Mouse (Mus musculus): ENCODE results near the gene Ak2.

DNA sequence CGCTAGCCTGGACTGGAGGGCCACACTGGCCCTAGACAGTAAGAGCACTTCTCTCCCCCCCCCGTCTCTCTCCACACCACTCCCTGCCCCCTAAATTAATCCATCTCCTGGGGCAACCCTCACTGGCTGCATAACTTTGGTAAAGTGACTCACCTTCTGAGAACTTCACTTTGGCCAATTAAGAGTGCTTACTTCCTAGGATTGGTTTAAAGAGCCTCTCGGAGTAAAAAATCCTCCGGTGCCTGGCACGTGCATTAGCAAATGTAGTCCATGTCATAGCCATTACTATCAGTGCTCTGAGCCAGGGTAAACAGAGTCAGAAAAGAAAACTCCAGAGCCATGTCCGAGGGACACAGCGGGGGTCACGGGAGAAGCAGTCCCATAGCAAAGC is 21.3 kb upstream of the Ak2 start:
- TF ChIP-seq ZNF384 (IDR thresholded peaks at IDR 0.05; ENCODE audit: low read depth, low read length) = no peak
- TF ChIP-seq ZC3H11A (IDR thresholded peaks at IDR 0.05; ENCODE audit: borderline replicate concordance, low read depth, low read length) = no peak
